Mouse (Mus musculus): ENCODE results near the gene Nxph1.

DNA sequence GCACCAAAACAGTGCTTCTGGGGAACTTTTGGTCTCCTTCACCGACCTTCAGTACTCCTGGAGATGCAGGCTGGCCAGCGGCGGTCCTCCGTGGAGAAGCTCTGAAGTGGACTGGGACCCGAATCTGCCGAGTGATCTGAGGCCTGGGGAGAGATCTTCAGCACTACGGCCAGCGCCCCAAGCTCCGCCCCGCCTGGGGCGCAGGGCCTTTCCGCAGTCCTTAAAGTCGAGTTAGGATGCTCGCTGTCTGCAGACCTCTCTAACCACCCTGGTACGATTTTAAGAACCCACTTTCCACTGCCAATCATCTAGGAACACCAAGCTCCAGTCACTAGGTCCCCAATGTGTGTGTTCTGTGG is 9.3 kb downstream of the Nxph1 start:
- TF ChIP-seq CTCF (IDR thresholded peaks at IDR 0.05; ENCODE audit: low read depth, low read length) (no peak), EP300 (IDR thresholded peaks at IDR 0.05; ENCODE audit: insufficient read depth, low read depth, low read length) (no peak)

Data from ES-Bruce4 (cell line).